Mouse (Mus musculus) limb, embryonic 15.5 days (tissue): Measurements from ENCODE around the gene Tsc22d1. TPM values are rescaled to one million over a fixed set of nuclear protein-coding genes. Genes with fewer than 3 reads are reported as not detected.

Experiments
- ATAC-seq: fragments of 200-750 bp; cut with Nextera tagmentation; 2 replicates; pipeline ENCODE4 v1.8.0; 2017; ENCODE audit warnings: low read depth, moderate TSS enrichment; ENCODE audit not compliant: insufficient number of reproducible peaks, low FRiP score, low TSS enrichment
- H3K27ac ChIP-seq: fragments of 300-500 bp; sonication (generic); 2 replicates; pipeline ENCODE4 v1.5.1; 2015; ENCODE audit warnings: moderate library complexity, mild to moderate bottlenecking, inconsistent platforms
- H3K27me3 ChIP-seq: fragments of 300-500 bp; sonication (generic); 2 replicates; pipeline ENCODE4 v1.6.1; 2015; ENCODE audit warnings: inconsistent platforms
- H3K36me3 ChIP-seq: fragments of 300-500 bp; sonication (generic); 2 replicates; pipeline ENCODE4 v1.6.1; 2015; ENCODE audit warnings: inconsistent platforms
- H3K4me1 ChIP-seq: fragments of 300-500 bp; sonication (generic); 2 replicates; pipeline ENCODE4 v1.6.1; 2015; ENCODE audit warnings: inconsistent platforms
- H3K4me2 ChIP-seq: fragments of 300-500 bp; sonication (generic); 2 replicates; pipeline ENCODE4 v1.6.1; 2015; ENCODE audit warnings: mild to moderate bottlenecking, inconsistent platforms
- H3K4me3 ChIP-seq: fragments of 300-500 bp; sonication (generic); 2 replicates; pipeline ENCODE4 v1.5.1; 2015; ENCODE audit warnings: mild to moderate bottlenecking, inconsistent platforms
- H3K9ac ChIP-seq: fragments of 300-500 bp; sonication (generic); 2 replicates; pipeline ENCODE4 v1.6.1; 2015; ENCODE audit warnings: inconsistent platforms
- H3K9me3 ChIP-seq: fragments of 300-500 bp; sonication (generic); 2 replicates; pipeline ENCODE4 v1.6.1; 2016; ENCODE audit warnings: inconsistent platforms
- whole genome bisulfite sequencing: fragments of 180-500 bp; shearing (Covaris S2); methylation state at CpG from one replicate; pipeline ENCODE4 v1.1.7; 2015; 5-methylcytosine and 5-hydroxymethylcytosine counted together
- polyA plus RNA-seq: library from polyadenylated mRNA; unstranded; fragments of >200 nt; fragmentation: Nextera tagmentation; extraction: Ambion mirVana; gene quantifications from 2 replicates; pipeline ENCODE4 v1.2.1, GENCODE M21; 2015

Gene Tsc22d1
- polyA plus RNA-seq, 1 experiment from 2014 or later = 584 TPM

DNA sequence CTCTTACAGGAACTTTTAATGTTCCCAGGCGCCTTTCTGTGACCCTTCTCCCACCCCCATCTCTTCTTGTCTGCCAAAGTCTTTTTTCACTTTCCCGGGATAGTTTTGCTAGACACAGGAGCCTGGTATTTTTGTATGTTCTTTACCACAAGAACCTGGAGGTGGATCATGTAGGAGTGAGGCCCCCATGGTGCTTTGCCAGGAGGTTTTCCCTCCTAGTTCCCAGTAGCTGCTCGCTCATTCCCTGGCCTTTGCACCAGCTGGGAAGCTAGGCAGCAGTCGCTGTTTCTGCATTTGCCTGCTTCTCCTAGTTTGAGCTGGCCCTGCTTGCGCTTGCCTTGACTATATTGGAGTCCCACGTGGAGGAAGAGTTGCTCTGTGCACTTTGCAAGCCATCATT, 36.2 kb downstream of the Tsc22d1 start:
- Histone ChIP-seq H3K27ac (peak overlapping the region; percentile 22; the same call in 1 of the 2 replicates), H3K4me2 (no peak overlapping the region), H3K4me1 (peaks cover 11% of the 10 kb centered on the region; the same call in 1 of the 2 replicates), H3K9ac (no peak overlapping the region), H3K4me3 (no peak overlapping the region), H3K27me3 (no peaks in the 10 kb centered on the region), H3K36me3 (0 out of 2 replicates have a peak, but pooled peaks cover 3% of the 10 kb centered on the region), H3K9me3 (no peaks in the 10 kb centered on the region)
- no peak for ATAC-seq
- 64% methylated on average over 6 of the region's 6 CpGs for WGBS

DNA sequence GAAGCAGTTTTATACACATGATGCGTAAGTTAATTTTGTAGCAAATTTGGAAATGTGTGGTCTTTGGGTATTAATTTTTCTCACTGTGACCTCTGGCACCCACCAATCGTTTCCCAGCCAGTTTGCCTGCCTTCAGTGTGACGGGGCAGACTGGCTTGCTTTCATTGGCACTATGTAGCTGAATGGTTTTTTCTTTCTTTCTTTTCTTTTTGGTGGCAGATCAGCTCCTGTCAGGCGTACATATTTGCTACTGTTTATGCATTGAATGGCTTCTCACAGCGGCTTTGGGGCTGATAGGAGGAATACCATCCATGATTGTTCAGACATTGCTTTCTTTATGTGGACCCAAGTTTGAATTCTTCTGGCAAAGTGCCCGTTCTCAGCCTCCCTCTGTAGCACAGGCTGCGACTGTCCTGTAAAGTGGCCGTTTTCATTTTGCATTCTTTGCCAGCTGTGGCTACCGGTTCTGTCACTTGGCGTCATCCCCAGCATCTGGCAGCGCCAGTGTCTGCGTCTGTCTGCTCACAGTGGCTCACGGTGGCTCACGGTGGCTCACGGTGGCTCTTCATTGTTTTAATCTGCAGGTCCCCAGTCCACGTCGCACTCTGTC, 38.1 kb downstream of the Tsc22d1 start:
- Histone ChIP-seq H3K27ac (no peak overlapping the region), H3K4me2 (no peak overlapping the region), H3K4me1 (peaks cover 11% of the 10 kb centered on the region; the same call in 1 of the 2 replicates), H3K9ac (no peak overlapping the region), H3K27me3 (no peaks in the 10 kb centered on the region), H3K36me3 (0 out of 2 replicates have a peak, but pooled peaks cover 3% of the 10 kb centered on the region), H3K4me3 (no peak overlapping the region), H3K9me3 (no peaks in the 10 kb centered on the region)
- WGBS = 78% methylated on average over 17 of the region's 17 CpGs
- ATAC-seq = no peak

DNA sequence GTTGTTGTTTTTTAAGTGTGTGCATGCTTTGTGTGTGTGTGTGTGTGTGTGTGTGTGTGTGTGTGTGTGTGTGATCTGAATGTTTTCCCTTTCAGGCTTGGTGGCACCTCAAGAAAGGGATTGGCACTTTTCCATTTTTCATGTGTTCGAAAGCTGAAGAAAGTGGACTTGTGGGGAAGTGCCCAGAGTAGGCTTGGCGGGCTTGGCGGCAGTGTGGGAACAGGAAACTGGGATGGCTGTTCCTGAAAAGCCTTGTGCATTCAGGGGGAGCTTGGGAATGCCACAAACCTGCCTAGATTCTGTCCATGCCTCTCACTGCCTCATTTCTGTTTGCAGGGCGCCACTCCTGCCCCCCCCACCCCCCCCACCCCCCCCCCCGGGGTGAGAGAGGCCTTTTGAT, 39.9 kb downstream of the Tsc22d1 start:
- WGBS = 56% methylated on average over 5 of the region's 5 CpGs
- no peak overlapping the region for H3K9ac ChIP-seq
- no peak for ATAC-seq

DNA sequence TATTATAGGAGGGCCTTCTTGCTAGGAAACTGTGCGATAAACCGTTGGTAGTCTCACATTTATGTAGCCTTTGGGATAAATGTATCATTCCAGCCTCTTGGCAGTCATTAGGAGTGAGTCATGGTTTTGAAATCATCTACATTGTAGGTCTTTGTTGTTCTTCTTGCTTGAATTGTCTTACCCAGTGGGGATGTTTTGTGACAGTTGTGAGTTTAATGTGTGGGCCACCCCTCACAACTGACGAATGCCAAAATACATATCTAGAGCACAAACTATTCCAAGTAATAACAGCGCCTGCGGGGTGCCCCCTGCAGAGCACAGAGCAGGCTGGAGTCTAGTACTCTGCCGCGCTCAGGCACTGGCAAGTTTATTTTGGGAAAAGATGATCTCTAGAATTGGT, 40.4 kb downstream of the Tsc22d1 start:
- Histone ChIP-seq H3K27ac (no peak overlapping the region), H3K36me3 (0 out of 2 replicates have a peak, but pooled peaks cover 3% of the 10 kb centered on the region), H3K4me2 (no peak overlapping the region), H3K9me3 (no peaks in the 10 kb centered on the region), H3K27me3 (no peaks in the 10 kb centered on the region), H3K4me1 (peaks cover 11% of the 10 kb centered on the region; the same call in 1 of the 2 replicates), H3K9ac (no peak overlapping the region), H3K4me3 (no peak overlapping the region)
- ATAC-seq = no peak
- WGBS = 69% methylated on average over 7 of the region's 7 CpGs

More for the DNA sequence above, 39.9 kb downstream of the Tsc22d1 start:
- no peak overlapping the region for H3K27ac ChIP-seq
- H3K4me1 ChIP-seq = peaks cover 11% of the 10 kb centered on the region; the same call in 1 of the 2 replicates
- H3K4me3 ChIP-seq = no peak overlapping the region
- H3K27me3 ChIP-seq = no peaks in the 10 kb centered on the region
- H3K4me2 ChIP-seq = no peak overlapping the region
- no peaks in the 10 kb centered on the region for H3K9me3 ChIP-seq
- 0 out of 2 replicates have a peak, but pooled peaks cover 3% of the 10 kb centered on the region for H3K36me3 ChIP-seq

DNA sequence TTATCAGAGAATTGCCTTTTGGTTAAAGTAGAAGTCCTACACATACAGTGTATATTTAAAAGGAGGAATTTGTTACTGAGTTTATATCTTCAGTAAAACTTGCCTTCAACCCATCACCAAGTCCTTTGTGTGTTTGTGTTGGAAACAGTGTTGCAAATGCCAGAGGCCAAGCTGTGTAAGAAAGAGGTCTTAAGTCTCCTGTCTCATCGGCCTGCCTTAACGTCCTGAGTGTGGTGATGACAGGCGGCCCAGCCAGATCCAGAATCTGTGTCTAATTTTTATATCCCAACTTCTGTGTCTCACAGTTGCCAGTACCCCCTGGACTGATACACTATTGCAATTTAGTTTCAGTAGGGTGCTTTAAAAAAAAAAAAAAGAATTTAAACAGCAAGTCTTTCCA, 42.9 kb downstream of the Tsc22d1 start:
- Histone ChIP-seq H3K9me3 (no peaks in the 10 kb centered on the region), H3K27ac (no peak overlapping the region), H3K9ac (no peak overlapping the region), H3K4me3 (no peak overlapping the region), H3K4me2 (no peak overlapping the region), H3K4me1 (0 out of 2 replicates have a peak, but pooled peaks cover 6% of the 10 kb centered on the region), H3K36me3 (no peaks in the 10 kb centered on the region; the same call in 1 of the 2 replicates), H3K27me3 (no peaks in the 10 kb centered on the region)
- 83% methylated on average over 3 of the region's 3 CpGs for WGBS
- no peak for ATAC-seq

DNA sequence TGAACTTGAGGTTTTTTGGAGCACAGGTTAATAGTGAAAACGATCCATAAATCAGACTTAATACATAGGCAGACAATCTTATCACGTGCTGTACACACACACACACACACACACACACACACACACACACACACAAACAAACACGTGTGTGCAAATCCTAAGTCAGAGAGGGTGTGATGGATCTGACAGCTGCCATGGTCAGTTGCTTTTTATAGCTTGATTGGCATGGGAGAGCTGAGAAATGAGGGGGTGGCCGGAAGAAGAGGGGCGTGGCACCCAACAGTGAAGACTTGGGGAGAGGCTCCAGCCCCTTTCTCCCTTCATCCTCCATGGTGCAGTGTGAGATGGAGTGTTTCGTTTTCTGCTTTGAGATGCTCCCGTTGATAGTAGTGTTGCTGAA, 45.4 kb downstream of the Tsc22d1 start:
- Histone ChIP-seq H3K36me3 (no peaks in the 10 kb centered on the region; the same call in 1 of the 2 replicates), H3K9me3 (no peaks in the 10 kb centered on the region), H3K4me1 (peaks cover 12% of the 10 kb centered on the region), H3K27ac (no peak overlapping the region), H3K4me2 (no peak overlapping the region), H3K9ac (no peak overlapping the region), H3K4me3 (no peak overlapping the region), H3K27me3 (no peaks in the 10 kb centered on the region)
- 77% methylated on average over 7 of the region's 7 CpGs for WGBS
- ATAC-seq = no peak

DNA sequence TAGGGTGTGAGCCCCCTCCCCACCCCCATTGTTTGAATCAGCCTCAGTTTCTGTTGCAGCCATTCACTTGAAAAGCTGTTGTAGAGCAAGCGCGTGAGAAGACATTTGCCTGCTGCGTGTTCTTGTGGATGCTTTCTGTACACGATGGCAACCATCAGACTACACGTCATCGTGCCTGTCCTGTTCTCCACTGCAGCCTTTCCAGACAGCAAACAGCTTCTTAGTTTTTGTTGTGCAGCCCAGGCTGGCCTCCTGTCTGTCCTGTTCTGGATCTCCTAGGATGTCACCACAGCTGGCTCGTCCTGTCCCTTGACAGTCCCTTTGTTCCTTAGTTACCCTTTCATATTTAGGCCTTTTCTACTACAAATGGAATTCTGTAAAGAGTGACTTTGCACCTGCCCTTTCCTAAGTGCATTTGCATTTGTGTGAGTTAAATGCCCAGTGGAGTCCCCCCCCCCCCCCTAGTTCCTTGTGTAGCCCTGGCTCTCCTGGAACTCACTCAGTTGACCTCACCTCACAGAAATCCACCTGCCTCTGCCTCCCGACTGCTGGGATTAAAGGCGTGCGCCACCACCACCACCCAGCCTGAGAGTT, 46.5 kb downstream of the Tsc22d1 start:
- 96% methylated on average over 10 of the region's 10 CpGs for WGBS
- H3K4me3 ChIP-seq = no peak overlapping the region
- H3K27ac ChIP-seq = no peak overlapping the region
- no peaks in the 10 kb centered on the region; the same call in 1 of the 2 replicates for H3K36me3 ChIP-seq
- no peaks in the 10 kb centered on the region for H3K27me3 ChIP-seq
- ATAC-seq = no peak
- no peak overlapping the region for H3K4me2 ChIP-seq
- no peak overlapping the region for H3K9ac ChIP-seq
- H3K9me3 ChIP-seq = no peaks in the 10 kb centered on the region
- H3K4me1 ChIP-seq = peaks cover 14% of the 10 kb centered on the region

DNA sequence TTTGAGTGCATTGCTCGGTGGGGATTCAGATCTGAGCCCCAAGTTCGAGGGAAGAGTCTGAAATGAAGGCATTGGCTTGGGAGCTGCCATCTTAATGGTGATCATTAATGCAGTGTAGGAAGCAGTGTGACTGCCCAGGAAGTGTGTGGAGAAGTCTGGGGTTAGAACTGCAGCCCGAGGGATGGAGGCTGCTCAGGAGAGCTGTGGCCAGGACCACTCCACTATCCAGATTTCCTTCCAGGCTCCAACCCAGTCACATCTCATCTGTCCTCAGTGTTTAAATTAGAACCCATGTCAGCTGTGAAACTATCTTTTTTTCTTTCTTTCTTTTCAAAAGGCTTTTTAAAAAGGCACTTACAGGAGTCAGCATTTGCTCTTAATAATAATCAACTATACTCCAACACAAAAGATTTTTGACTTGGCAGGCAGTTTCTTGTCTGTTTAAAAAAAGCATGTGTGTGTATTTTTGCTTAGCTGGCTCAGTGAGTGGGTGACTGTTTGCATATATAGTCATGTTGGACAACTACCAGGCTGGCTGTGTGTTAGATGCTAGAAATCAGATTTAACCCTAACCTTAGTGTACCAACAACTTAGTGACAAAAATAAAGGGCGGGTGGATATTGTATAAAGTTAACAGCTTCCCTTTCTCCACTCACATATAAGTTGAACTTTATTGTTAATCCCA, 48.8 kb downstream of the Tsc22d1 start:
- no peak for ATAC-seq
- Histone ChIP-seq H3K36me3 (no peaks in the 10 kb centered on the region; the same call in 1 of the 2 replicates), H3K4me1 (peaks cover 28% of the 10 kb centered on the region), H3K9me3 (no peaks in the 10 kb centered on the region), H3K4me2 (no peak overlapping the region), H3K4me3 (no peak overlapping the region), H3K27ac (no peak overlapping the region; the same call in 1 of the 2 replicates), H3K27me3 (no peaks in the 10 kb centered on the region), H3K9ac (no peak overlapping the region)
- 77% methylated on average over 4 of the region's 4 CpGs for WGBS

DNA sequence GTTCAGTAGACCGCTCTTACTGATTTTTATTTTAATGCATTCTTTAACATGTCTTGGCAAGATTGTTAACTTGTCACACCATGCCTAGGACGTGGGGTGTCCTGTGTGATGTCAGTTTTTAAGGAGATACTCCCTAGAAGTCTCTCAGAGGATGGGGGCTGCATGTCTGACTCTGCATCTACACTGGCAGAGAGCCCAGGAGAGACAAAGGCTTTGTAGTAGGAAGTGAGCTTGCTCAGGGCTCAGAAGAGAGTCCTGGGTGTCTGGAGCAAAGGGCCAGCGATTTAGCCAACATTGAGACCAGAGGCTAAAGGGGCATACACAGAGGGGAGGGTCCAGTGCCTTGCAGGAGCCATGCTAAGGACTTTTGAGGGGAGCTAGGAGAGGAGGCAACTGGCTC, 50.2 kb downstream of the Tsc22d1 start:
- Histone ChIP-seq H3K27me3 (no peaks in the 10 kb centered on the region), H3K4me2 (no peak overlapping the region), H3K27ac (no peak overlapping the region), H3K9me3 (no peaks in the 10 kb centered on the region), H3K4me3 (no peak overlapping the region), H3K36me3 (no peaks in the 10 kb centered on the region; the same call in 1 of the 2 replicates), H3K4me1 (peaks cover 31% of the 10 kb centered on the region), H3K9ac (no peak overlapping the region)
- WGBS = 48% methylated on average over 3 of the region's 3 CpGs
- ATAC-seq = no peak

DNA sequence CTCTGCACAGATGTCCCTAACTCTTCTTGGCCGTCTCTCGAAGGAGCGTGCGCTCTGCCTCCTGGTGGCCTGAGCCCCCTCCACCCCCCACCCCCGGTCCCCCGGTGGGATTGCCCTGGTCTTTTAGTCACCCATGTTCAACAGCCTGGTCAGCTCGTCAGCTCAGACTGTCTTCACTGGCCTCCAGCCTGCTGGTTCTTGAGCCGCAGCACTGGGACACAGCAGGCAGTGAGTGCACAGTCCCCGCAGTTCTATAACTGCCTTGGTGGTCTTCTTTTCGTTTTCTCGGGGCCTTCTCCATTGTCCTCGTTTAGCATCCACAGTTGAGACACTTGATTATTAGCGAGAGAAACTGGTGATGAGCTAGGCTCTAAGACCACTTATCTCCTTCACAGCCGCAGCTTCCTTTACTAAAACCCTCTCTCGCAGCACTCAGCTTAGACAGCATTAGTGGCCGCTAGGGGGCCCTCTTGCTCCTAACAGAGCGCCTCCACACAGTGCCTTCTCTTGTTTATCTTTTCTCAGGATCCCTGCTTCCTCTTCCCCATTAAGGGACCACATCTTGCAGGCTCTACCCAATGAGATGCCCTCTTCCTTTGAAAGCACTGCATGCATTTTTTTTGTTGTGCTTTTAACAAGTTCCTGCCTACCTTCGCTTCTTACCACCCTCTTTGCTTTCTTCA, 52.0 kb downstream of the Tsc22d1 start:
- Histone ChIP-seq H3K27me3 (no peaks in the 10 kb centered on the region), H3K36me3 (no peaks in the 10 kb centered on the region), H3K27ac (no peak overlapping the region), H3K4me1 (peaks cover 33% of the 10 kb centered on the region), H3K9ac (no peak overlapping the region), H3K4me2 (no peak overlapping the region), H3K4me3 (no peak overlapping the region), H3K9me3 (no peaks in the 10 kb centered on the region)
- 0 out of 2 replicates have a peak, but pooled peaks have one; percentile 67 for ATAC-seq
- 34% methylated on average over 18 of the region's 18 CpGs for WGBS

DNA sequence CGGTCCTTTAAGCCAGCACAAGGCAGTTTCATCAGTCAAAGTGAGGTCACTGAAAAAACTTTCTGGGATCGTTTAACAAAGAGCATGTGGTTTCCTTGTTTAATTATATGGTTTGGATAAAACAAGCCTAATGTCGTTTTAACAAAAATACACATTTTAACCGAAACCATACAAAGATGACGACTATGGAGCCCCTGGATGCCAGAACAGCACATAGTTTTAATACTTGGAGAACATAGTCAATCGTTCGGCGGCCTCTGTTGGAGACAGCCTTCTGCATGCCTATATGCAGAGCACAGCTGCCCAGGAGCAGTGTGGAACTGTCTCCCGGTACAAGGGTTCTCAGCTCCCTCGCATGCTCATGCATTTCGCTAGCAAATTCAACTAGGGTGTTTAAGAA, 53.2 kb downstream of the Tsc22d1 start:
- 49% methylated on average over 11 of the region's 11 CpGs for WGBS
- ATAC-seq = no peak
- H3K27ac ChIP-seq = peak overlapping the region; percentile 38; the same call in 1 of the 2 replicates

More for the DNA sequence above, 53.2 kb downstream of the Tsc22d1 start:
- H3K9me3 ChIP-seq = no peaks in the 10 kb centered on the region
- H3K4me1 ChIP-seq = peaks cover 33% of the 10 kb centered on the region
- H3K9ac ChIP-seq = no peak overlapping the region
- H3K4me3 ChIP-seq = no peak overlapping the region
- no peaks in the 10 kb centered on the region for H3K36me3 ChIP-seq
- no peaks in the 10 kb centered on the region for H3K27me3 ChIP-seq
- H3K4me2 ChIP-seq = no peak overlapping the region
